Mouse (Mus musculus): ENCODE data around the gene Ubn2.
A peak's percentile ranks its signal among the peaks of the same experiment; 100 is the strongest.
"Not testable (repeated sequence)": the region's sequence is repeated elsewhere in the genome, so short reads cannot be mapped to it uniquely, and the experiment has no call there.

Gene Ubn2

GRCm38 (mm10) chr6:38534640-38535365, 101.1 kb downstream of the Ubn2 start:
- peak; percentile 97 to 99 for DNase-seq

DNA sequence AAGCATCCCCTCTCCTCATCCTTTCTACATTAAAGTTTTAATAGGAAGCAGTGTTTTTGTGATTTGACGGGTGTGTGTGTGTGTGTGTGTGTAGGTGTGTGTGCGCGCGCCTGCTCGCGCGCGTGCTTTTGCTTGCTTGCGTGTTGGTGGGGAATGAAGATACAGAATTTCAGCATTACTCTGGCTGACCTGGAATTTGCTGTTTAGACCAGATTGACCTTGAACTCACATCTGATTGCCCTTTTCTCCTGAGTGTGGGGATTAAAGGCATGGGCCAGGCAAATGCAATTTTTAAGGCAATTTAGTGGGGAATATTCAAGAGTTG, 101.6 kb downstream of the Ubn2 start:
- no peak for DNase-seq

GRCm38 (mm10) chr6:38535788-38536187, 102.0 kb downstream of the Ubn2 start:
- DNase-seq: no peak

DNA sequence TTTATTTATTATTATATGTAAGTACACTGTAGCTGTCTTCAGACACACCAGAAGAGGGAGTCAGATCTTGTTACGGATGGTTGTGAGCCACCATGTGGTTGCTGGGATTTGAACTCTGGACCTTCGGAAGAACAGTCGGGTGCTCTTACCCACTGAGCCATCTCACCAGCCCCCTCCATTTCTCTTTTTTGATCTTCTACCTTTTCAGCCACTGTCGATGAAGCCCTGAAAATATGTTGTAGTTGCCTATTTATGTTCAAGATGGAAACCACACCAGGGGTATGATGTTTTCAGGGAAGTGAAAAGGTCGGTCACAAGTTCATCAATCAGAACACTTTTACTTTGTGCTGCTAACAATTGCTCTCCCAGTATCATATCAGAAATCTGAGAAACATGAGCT, 110.4 kb downstream of the Ubn2 start:
- DNase-seq: not testable (repeated sequence)

- not testable (repeated sequence) for DNase-seq
Measured at GRCm38 (mm10) chr6:38547005-38547404, 113.3 kb downstream of the Ubn2 start.

- DNase-seq: no peak
Measured at GRCm38 (mm10) chr6:38547707-38548106, 114.0 kb downstream of the Ubn2 start.

DNA sequence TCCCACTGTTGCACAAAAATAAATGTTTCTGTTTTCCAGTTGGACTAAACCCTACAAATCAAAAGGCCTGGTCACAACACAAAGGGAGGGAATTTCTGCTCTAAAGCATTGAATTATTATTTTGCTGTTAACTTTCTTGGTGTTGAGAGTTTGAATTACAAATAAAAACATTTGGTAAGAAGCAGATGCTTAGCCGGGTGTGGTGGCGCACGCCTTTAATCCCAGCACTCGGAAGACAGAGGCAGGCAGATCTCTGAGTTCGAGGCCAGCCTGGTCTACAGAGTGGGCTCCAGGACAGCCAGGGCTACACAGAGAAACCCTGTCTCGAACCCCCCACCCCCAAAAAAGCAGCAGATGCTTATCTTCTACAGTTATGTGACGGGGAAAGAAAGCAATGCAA, 114.8 kb downstream of the Ubn2 start:
- not testable (repeated sequence) for DNase-seq

DNA sequence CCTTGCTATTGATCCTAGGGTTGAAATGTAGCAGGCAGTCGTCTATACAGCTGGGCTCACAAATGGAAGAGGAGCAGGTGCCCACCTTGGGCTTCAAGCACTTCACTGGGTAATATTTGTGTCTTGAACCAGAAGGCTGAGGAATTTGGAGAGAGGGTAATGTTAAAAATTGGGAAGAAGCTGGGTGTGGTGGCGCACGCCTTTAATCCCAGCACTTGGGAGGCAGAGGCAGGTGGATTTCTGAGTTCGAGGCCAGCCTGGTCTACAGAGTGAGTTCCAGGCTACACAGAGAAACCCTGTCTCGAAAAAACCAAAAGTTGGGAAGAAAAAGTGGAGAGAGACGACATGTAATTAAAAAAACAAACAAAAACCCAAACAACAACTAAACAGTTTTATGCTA, 116.1 kb downstream of the Ubn2 start:
- peak in 1 of 2 experiments; percentile 9 for DNase-seq

DNA sequence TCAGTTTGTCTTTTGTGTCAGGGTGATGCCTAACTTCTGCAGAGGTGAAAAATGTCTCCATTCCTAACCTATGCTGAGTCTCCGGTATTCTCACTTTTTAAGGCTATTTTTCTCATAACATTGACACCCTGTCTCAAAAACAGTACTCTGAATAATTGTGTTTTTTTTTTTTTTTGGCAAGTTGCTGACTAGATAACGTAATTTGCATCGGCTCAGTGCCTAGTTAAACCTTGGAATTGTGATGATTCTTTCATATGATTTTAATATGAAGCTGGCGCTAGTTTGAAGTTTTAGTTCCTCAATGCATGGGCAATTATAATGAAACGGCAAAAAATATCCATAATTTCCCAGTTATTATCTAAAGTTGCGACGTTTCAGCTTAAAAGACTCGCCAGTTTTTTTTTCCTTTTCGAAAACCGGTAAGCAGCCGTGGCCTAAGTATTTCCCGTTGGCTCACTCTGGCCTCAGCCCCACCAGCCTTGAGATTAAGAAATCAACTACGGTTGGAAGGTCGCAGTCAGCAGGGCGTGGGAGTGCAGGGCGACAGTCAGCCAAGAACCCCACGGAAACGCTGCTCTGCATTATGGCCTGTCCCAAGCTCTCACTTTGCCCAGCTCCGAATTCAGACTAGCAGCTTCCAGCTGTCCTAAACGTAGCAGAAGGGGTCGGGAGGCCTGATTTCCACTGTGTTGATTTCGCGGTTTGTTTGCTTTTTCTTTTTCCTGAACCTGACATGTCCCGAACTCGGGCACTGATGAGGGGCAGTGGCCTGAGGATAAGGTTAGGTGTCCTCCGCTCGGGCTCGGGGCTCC, 116.7 kb downstream of the Ubn2 start:
- peak in 1 of 2 experiments; percentile 69 for DNase-seq

- peak; percentile 93 to 97 for DNase-seq
Measured at GRCm38 (mm10) chr6:38551062-38551988, 117.6 kb downstream of the Ubn2 start, which contains the start of gene Luc7l2. Gene Luc7l2 (plus strand): TSS chr6:38551334.

GRCm38 (mm10) chr6:38551989-38552635, 118.4 kb downstream of the Ubn2 start:
- DNase-seq: peak; percentile 96 to 98

DNA sequence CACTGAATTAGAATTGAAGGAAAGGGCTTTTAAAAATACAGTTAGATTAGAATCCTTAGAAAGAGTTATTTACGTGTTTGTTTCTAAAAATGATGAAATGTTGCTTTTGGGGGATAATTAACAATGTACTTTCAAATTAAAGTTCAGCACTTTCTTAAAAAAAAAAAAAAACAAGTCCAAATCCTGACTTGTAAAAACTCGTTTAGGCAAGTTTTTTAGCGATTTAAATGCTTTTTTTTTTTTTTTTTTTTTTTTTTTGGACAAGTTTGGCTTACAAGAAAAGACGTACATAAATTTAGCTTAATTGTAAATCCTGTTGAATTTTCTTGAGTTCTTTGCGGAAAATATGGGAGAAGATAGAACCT, 118.9 kb downstream of the Ubn2 start:
- no peak for DNase-seq

All from cerebellum, postnatal 36 days (tissue).